Mouse (Mus musculus): ENCODE results near the gene Hoxd8. TPM values are rescaled to one million over a fixed set of nuclear protein-coding genes. Genes with fewer than 3 reads are reported as not detected.
A peak's percentile ranks its signal among the peaks of the same experiment; 100 is the strongest.

Gene Hoxd8
- polyA plus RNA-seq, 1 experiment from 2014 or later, result 0.61 TPM

DNA sequence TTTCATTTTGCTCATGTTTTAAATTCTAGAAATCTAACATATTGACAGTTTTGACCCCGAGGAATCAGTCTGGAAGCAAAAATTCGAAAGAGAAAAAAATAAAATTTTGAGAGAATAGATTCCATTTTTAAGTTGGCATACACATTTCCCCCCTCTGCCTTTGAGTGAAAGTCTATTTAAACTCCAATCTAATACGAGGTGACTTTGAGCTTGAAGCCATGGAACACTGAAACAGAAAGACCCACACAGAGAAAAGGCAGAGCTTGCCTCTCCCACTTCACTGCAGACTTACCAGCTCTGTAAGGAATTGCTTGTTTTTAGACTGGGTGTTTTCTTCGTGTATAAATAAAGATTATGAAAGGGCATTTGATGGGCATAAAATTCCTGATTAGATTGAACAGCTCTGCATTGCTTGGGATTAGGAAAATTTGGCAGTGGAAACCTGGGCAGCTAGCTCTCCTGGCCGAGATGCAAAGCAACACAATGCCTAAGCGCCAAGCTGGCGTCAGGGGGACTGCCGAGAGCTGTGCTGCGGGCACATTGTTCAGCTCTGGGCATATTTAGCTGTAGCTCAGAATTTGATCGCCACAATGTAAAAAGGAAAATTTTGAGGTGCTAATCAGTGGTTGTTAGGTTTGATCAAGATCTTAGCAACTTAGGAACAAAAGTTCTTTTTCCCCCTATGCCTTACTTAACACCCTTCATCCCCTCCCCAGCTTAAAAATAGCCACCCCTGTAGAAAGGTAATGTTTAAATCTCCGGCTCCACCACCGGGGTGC is 15.4 kb upstream of the Hoxd8 start:
- Histone ChIP-seq H3K27ac (replicated peaks in 1 of 2; ENCODE audit: control insufficient read depth in 1 of 2, insufficient read depth in 1 of 2, low read depth in 2 of 2, low read length in 2 of 2) (no peak overlapping the region), H3K9ac (ENCODE audit: low read length) (no peak overlapping the region), H3K36me3 (ENCODE audit: control insufficient read depth, insufficient read depth, low read length) (no peaks in the 10 kb centered on the region), H3K4me2 (ENCODE audit: low read length) (no peak overlapping the region), H3K9me3 (ENCODE audit: control insufficient read depth, low read length) (no peaks in the 10 kb centered on the region), H3K27me3 (ENCODE audit: control insufficient read depth, insufficient read depth, low read length) (peaks cover 98% of the 10 kb centered on the region), H3K4me3 (ENCODE audit: control insufficient read depth in 1 of 2, insufficient read depth in 1 of 2, low read depth in 1 of 2, low read length in 2 of 2) (no peak overlapping the region), H3K4me1 (ENCODE audit: control insufficient read depth in 2 of 2, insufficient read depth in 2 of 2, low read length in 2 of 2) (no peaks in the 10 kb centered on the region; a peak in 1 of 4 replicates)
- no peak for ATAC-seq (ENCODE audit: insufficient number of reproducible peaks, insufficient read depth, low FRiP score, low read depth)
- 3% methylated on average over 12 of the region's 12 CpGs for WGBS

DNA sequence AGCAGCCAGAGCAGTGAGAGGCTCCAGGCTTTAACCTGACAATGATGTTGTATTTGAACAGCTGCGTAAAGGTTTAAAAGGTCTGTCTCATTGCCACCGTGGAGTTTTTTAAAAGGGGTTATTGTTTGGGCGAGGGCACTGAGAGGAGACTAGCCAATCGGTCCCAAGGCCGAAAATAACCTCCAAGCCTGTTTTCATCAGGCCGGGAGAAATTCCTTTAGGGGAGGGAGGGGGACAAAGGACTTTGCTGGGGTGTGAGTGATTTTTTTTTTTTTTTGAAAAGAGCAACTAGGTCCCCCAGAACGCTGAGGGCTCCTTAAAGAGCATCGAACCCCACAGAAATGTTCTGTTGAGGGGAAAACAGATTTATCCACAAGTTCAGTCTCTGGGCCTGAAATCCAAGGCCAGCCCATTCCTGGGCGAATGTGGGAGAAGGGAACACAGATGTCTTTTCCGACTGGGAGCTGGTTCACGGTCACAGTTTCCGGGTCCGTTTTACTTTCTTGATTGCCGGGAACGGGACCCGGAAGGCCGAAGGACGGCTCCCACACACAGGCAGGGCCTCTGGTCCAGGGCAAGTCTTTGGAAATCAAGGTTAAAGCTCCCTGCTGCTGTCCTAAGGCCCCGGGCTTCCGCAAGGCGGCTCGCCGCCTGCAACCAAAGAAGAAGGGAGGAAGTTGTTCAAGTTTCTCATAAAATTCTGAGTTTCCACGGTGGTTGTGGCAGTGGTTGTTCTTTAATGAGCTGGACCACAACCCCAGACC is 14.7 kb upstream of the Hoxd8 start:
- no peak overlapping the region for H3K4me2 ChIP-seq (ENCODE audit: low read length)
- 1% methylated on average over 24 of the region's 24 CpGs for WGBS
- ATAC-seq (ENCODE audit: insufficient number of reproducible peaks, insufficient read depth, low FRiP score, low read depth), result no peak
- H3K36me3 ChIP-seq (ENCODE audit: control insufficient read depth, insufficient read depth, low read length), result no peaks in the 10 kb centered on the region
- H3K9ac ChIP-seq (ENCODE audit: low read length), result no peak overlapping the region
- H3K9me3 ChIP-seq (ENCODE audit: control insufficient read depth, low read length), result no peaks in the 10 kb centered on the region
- no peak overlapping the region for H3K27ac ChIP-seq (replicated peaks in 1 of 2; ENCODE audit: control insufficient read depth in 1 of 2, insufficient read depth in 1 of 2, low read depth in 2 of 2, low read length in 2 of 2)
- peaks cover 98% of the 10 kb centered on the region for H3K27me3 ChIP-seq (ENCODE audit: control insufficient read depth, insufficient read depth, low read length)
- no peaks in the 10 kb centered on the region; a peak in 1 of 4 replicates for H3K4me1 ChIP-seq (ENCODE audit: control insufficient read depth in 2 of 2, insufficient read depth in 2 of 2, low read length in 2 of 2)
- H3K4me3 ChIP-seq (ENCODE audit: control insufficient read depth in 1 of 2, insufficient read depth in 1 of 2, low read depth in 1 of 2, low read length in 2 of 2), result no peak overlapping the region

DNA sequence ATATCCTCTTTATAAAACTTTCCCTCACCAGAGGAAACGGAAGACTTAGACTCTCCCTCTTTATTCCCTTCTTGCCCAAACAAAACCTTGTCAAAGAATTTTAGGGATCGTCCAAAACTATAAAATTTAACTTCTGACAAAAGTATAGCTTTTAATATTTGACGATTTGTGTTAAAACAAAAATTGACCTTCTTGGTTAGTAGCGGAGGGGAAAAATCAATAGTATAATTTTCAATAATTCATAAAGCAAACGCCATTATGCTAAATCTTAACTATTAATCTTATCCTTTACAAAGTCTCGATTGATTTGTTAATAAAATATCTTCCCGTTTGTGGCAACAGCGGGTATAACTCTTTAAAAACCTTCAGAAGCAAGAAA is 14.1 kb upstream of the Hoxd8 start:
- Histone ChIP-seq H3K9me3 (ENCODE audit: control insufficient read depth, low read length) (no peaks in the 10 kb centered on the region), H3K4me3 (ENCODE audit: control insufficient read depth in 1 of 2, insufficient read depth in 1 of 2, low read depth in 1 of 2, low read length in 2 of 2) (no peak overlapping the region), H3K36me3 (ENCODE audit: control insufficient read depth, insufficient read depth, low read length) (no peaks in the 10 kb centered on the region), H3K27me3 (ENCODE audit: control insufficient read depth, insufficient read depth, low read length) (peaks cover 98% of the 10 kb centered on the region), H3K9ac (ENCODE audit: low read length) (no peak overlapping the region), H3K27ac (replicated peaks in 1 of 2; ENCODE audit: control insufficient read depth in 1 of 2, insufficient read depth in 1 of 2, low read depth in 2 of 2, low read length in 2 of 2) (no peak overlapping the region), H3K4me2 (ENCODE audit: low read length) (no peak overlapping the region), H3K4me1 (ENCODE audit: control insufficient read depth in 2 of 2, insufficient read depth in 2 of 2, low read length in 2 of 2) (no peaks in the 10 kb centered on the region; a peak in 1 of 4 replicates)
- no peak for ATAC-seq (ENCODE audit: insufficient number of reproducible peaks, insufficient read depth, low FRiP score, low read depth)
- 4% methylated on average over 8 of the region's 8 CpGs for WGBS

DNA sequence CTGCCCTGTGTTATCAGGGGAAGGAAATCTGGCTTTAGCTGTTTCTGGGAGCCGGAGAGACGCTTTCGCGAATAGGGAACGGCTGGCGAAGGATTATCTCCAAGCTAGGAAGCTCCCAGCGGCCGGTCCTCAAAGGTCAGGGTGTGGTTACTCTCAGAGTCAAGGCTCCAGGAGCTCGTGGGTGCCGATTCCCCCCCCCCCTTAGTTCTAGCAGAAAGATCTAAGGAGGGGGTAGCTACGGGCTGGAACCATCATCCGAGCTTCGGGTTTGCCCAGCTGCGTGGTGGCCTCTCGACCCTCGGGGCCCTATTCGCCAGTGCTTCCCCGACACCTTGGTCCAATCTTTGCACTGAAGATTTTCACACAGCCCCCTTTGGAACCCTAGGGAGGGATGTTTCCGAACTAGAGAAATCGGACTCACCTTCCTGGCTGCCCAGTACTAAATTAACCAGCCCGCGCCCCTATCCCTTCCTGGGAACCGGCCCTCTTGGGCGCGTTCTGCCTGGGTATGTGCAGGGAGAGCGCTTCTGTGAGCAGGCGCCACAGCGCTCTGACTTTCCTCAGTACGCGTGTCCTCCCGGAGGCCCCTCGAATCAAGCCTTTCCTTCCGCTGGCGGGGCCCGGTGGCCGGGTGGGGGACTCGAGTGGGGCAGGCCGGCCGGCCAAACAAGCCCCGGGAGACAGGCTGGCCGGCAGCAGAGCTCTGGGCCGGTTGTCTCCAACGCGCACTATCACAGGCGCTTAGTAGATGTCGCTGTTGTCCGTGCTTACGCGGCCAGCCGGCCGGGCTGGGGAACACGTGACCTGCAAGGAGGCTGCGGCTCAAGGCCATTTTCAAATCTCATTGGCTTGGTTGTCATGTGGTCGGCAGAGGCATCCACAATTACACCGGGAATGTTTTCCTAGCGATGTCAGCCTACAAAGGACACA is 13.1 kb upstream of the Hoxd8 start, which contains the start of gene Hoxd10:
TSS of gene Hoxd10 (plus strand) at position 903 of the 930 bp plus-strand sequence.
- Histone ChIP-seq H3K9me3 (ENCODE audit: control insufficient read depth, low read length) (no peaks in the 10 kb centered on the region), H3K4me3 (ENCODE audit: control insufficient read depth in 1 of 2, insufficient read depth in 1 of 2, low read depth in 1 of 2, low read length in 2 of 2) (0 out of 4 replicates have a peak within 1 kb of the TSS, but pooled peaks of 1 of the 2 experiments have one; percentile 17), H3K4me2 (ENCODE audit: low read length) (0 out of 2 replicates have a peak within 1 kb of the TSS, but pooled peaks have one; percentile 5), H3K36me3 (ENCODE audit: control insufficient read depth, insufficient read depth, low read length) (no peaks in the 10 kb centered on the region), H3K27ac (replicated peaks in 1 of 2; ENCODE audit: control insufficient read depth in 1 of 2, insufficient read depth in 1 of 2, low read depth in 2 of 2, low read length in 2 of 2) (no peak within 1 kb of the TSS), H3K4me1 (ENCODE audit: control insufficient read depth in 2 of 2, insufficient read depth in 2 of 2, low read length in 2 of 2) (no peaks in the 10 kb centered on the region; a peak in 1 of 4 replicates), H3K9ac (ENCODE audit: low read length) (no peak within 1 kb of the TSS), H3K27me3 (ENCODE audit: control insufficient read depth, insufficient read depth, low read length) (peaks cover 99% of the 10 kb centered on the region)
- WGBS, result 2% methylated on average over 56 of the region's 56 CpGs
- 0 out of 2 replicates have a peak, but pooled peaks have one; percentile 31 for ATAC-seq (ENCODE audit: insufficient number of reproducible peaks, insufficient read depth, low FRiP score, low read depth)

DNA sequence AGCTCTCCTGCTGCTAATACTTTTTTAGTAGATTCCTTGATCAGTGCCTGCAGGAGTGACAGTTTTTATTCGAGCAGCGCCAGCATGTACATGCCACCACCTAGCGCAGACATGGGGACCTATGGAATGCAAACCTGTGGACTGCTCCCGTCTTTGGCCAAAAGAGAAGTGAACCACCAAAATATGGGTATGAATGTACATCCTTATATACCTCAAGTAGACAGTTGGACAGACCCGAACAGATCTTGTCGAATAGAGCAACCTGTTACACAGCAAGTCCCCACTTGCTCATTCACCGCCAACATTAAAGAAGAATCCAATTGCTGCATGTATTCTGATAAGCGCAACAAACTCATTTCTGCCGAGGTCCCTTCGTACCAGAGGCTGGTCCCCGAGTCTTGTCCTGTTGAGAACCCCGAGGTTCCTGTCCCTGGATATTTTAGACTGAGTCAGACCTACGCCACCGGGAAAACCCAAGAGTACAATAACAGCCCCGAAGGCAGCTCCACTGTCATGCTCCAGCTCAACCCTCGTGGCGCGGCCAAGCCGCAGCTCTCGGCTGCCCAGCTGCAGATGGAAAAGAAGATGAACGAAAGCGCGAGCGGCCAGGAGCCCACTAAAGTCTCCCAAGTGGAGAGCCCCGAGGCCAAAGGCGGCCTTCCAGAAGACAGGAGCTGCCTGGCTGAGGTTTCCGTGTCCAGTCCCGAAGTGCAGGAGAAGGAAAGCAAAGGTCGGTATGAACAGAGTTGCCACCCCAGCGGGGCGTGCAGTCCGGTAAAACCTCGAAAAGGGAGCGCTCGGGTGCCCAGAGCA is 12.2 kb upstream of the Hoxd8 start:
- peaks cover 99% of the 10 kb centered on the region for H3K27me3 ChIP-seq (ENCODE audit: control insufficient read depth, insufficient read depth, low read length)
- H3K4me3 ChIP-seq (ENCODE audit: control insufficient read depth in 1 of 2, insufficient read depth in 1 of 2, low read depth in 1 of 2, low read length in 2 of 2), result 0 out of 4 replicates have a peak overlapping the region, but pooled peaks of 1 of the 2 experiments have one; percentile 9
- H3K9me3 ChIP-seq (ENCODE audit: control insufficient read depth, low read length), result no peaks in the 10 kb centered on the region
- H3K36me3 ChIP-seq (ENCODE audit: control insufficient read depth, insufficient read depth, low read length), result no peaks in the 10 kb centered on the region
- no peak for ATAC-seq (ENCODE audit: insufficient number of reproducible peaks, insufficient read depth, low FRiP score, low read depth)
- no peak overlapping the region for H3K9ac ChIP-seq (ENCODE audit: low read length)
- H3K4me2 ChIP-seq (ENCODE audit: low read length), result no peak overlapping the region
- H3K4me1 ChIP-seq (ENCODE audit: control insufficient read depth in 2 of 2, insufficient read depth in 2 of 2, low read length in 2 of 2), result no peaks in the 10 kb centered on the region; a peak in 1 of 4 replicates
- 5% methylated on average over 35 of the region's 35 CpGs for WGBS
- no peak overlapping the region for H3K27ac ChIP-seq (replicated peaks in 1 of 2; ENCODE audit: control insufficient read depth in 1 of 2, insufficient read depth in 1 of 2, low read depth in 2 of 2, low read length in 2 of 2)

DNA sequence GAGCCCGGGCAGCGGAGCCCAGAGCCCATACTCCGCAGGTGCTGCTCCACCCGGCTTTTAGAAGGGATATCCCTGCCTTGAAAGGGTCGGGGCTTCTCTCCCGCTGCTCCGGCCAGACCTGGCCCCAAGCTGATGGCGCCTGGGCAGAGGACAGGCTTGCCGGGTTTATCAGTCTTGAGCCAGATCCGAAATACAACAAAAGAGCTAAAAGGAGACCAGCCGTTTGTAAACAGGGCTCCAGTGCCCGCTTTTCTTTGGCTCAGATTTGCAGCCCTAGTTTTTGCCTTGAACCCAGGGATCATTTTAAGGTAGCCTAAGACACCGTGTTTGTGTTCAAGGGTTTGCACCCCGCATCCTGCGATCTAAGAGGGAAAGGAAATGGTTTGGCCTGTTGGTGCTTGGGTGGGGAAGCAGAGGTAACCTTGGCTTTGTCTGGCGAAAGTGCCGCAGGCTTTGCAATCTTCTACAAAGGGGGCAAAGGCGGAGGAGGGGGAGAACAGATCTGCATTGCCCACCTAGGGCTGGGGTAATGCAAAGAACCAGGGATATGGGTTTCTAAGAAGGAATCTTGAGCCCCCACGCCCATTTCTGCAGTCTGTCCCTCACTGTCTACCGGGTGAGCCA is 11.5 kb upstream of the Hoxd8 start:
- no peak overlapping the region for H3K9ac ChIP-seq (ENCODE audit: low read length)
- no peak for ATAC-seq (ENCODE audit: insufficient number of reproducible peaks, insufficient read depth, low FRiP score, low read depth)
- no peak overlapping the region for H3K4me2 ChIP-seq (ENCODE audit: low read length)
- H3K4me1 ChIP-seq (ENCODE audit: control insufficient read depth in 2 of 2, insufficient read depth in 2 of 2, low read length in 2 of 2), result peaks cover 0 to 3% of the 10 kb centered on the region in 2 experiments; a peak in 2 of 4 replicates
- H3K36me3 ChIP-seq (ENCODE audit: control insufficient read depth, insufficient read depth, low read length), result no peaks in the 10 kb centered on the region
- peaks cover 99% of the 10 kb centered on the region for H3K27me3 ChIP-seq (ENCODE audit: control insufficient read depth, insufficient read depth, low read length)
- 0 out of 4 replicates have a peak overlapping the region, but pooled peaks of 1 of the 2 experiments have one; percentile 9 for H3K4me3 ChIP-seq (ENCODE audit: control insufficient read depth in 1 of 2, insufficient read depth in 1 of 2, low read depth in 1 of 2, low read length in 2 of 2)
- no peak overlapping the region for H3K27ac ChIP-seq (replicated peaks in 1 of 2; ENCODE audit: control insufficient read depth in 1 of 2, insufficient read depth in 1 of 2, low read depth in 2 of 2, low read length in 2 of 2)
- WGBS, result 2% methylated on average over 19 of the region's 20 CpGs
- H3K9me3 ChIP-seq (ENCODE audit: control insufficient read depth, low read length), result no peaks in the 10 kb centered on the region
